Mouse (Mus musculus) cerebellum, adult 11 months (tissue): ENCODE data around the gene Ap2a1.
"Not testable (repeated sequence)": the region's sequence is repeated elsewhere in the genome, so short reads cannot be mapped to it uniquely, and the experiment has no call there.

Experiments
- DNase-seq: peaks from one replicate; pipeline ENCODE4 v3.0.0; 2022

The Ap2a1 gene

DNA sequence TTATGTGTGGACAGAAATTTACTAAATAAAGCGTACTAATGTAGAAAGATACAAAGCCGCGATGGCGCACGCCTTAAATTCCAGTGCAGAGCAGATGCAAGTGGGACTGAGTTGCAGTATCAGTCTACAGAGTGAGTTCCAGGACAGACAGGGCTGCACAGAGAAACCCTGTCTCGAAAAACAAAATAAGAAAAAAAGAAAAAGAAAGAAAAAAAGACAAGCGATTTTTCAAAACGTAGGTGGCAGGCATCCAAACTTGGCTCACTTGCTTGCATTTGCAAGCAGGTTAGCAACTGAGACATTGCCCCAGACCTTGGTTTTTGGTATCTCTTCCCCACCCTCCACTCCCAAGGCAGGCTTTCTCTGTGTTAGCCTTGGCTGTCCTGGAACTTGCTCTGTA lies 36.1 kb downstream of the Ap2a1 start:
- no peak for DNase-seq

DNA sequence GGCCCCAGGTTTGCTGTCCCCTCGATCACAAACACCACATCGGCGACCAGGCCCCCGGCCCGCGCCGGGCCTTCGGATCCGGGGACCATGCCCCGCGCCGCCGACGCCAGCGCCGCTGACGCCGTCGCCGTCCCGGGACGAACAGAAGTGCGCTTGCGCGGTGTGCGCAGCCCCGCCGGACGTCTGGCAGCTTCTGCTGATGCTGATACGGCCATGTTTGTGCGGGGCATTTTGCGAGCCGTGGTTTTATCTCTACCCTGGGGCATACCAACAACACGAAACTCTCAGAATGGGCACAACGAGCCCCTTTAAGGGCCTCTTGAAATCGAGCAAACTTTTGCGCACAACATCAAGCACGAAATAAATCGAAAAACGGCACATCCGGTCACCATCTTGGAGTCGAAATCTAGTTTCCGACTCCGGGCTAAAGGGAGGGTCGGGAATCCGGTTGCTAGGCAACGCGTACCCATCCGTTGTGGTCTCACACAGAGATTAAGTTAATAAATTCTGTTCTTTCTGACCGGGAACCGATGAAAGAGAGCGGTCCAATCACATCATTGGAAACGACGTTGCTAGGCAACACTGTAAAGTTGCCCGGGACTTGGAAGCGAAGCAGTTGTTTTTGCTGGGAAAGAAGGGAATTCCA lies 36.9 kb downstream of the Ap2a1 start, which contains the start of gene Med25:
Gene Med25, minus strand, starts transcription at position 437 of the 646 bp plus-strand sequence.
- peak; percentile 90 for DNase-seq

DNA sequence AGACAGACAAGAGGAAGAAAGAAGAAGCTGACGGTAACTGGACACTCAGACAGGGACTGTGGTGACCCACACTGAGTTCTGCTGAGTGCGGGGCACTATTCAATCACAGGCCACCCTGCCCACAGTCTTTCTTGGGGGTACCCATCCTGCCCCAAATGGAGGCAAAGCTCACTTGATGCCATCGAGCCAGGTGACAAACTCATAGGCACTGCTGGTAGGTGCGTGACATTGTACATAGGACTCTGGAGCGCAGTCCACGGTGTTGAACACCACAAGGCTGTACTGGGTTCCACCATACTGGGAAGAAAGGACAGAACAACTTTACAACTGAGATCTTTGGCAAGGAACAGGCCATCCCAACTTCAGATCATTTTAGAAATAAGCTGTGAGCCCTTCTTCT lies 37.7 kb downstream of the Ap2a1 start:
- DNase-seq, result peak; percentile 27

DNA sequence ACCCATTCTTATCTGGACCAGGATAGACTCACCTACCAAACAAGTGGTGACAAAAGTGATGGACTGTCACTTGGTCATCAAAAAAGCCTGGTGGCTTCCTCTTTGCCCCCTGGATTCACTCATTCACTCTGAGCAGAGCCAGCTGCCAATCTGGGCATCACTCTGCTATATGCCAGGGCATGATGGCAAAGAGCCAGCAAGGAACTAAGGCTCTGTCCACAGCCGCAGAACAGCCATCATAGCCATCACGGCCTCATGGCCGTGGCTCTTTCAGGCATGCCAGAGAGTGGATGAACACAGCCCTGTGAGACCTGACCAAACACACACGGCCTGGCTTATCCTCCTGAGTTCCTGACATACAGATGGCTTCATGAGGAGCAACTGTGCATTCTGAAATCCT lies 38.6 kb downstream of the Ap2a1 start:
- DNase-seq, result no peak

DNA sequence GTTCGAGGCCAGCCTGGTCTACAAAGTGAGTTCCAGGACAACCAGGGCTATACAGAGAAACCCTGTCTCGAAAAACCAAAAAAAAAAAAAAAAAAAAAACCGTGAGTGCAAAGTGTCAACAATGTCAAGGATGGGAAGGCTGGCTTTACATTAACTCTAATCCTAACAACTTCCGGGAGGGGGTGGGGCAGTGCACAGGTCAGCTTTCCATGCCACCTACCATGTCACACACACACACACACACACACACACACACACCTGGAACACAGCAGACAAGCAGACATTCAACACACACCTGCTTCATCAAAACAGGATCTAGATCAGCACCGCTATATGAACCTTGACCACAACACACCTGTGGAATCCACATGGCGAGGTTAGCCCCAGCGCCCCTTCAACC lies 39.1 kb downstream of the Ap2a1 start:
- DNase-seq, result no peak

DNA sequence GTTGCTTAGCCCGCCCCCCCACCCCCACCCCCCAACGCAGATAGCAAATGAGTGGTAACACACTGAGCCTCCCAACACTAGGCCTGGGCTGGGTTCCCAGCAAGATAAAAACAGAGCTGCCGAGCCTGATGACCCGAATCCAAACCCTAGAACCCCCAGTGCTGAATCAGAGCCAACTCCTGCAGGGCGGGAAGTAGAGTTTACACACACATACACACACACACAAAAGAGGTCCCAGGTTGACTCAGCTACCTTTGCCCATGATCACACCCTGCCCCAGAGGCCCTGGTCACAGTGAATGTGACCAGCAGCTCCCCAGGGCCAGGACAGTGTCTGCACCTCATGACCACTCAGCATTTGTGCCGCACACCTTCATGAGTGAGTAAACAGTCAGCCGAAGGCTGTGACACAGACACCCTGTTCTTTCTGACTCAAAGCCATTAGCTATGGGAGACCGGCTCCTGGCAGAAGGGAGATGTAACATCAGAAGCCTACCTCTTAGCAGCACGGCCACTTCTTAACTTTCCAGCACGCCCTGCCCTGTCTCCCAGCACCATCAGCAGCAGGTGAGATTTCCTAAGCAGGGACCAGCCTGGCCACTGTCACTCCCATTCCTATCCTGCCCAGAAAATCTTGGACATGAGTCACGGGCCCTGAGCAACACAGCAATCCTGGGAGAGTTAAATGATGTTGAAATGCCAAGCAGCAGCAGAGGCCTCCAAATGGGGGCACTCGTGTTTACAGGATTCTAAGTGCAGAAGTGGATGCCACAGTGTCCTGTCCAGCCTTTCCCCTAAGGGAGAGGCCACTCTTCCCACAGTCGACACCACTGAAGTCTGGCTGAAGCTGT lies 40.8 kb downstream of the Ap2a1 start:
- DNase-seq, result no peak

DNA sequence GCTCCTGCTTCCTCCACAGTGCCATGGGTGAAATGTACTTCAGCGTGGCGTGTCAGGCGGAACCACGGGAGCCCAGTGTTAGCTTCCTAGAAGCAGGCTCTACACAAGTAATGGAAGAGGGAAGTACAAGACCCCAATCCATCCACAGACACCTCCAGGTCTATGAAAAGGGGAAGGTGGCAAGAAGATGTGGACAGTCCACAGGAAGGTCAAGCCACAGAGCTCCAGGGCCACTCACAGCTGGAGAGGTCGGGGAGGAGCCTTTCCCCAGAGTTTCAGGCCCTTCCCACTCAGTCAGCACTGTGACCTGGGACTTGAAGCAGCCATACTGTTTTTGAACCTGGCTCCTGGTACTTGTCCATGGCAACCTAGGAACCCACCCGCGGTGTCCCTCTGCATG lies 42.3 kb downstream of the Ap2a1 start:
- no peak for DNase-seq

DNA sequence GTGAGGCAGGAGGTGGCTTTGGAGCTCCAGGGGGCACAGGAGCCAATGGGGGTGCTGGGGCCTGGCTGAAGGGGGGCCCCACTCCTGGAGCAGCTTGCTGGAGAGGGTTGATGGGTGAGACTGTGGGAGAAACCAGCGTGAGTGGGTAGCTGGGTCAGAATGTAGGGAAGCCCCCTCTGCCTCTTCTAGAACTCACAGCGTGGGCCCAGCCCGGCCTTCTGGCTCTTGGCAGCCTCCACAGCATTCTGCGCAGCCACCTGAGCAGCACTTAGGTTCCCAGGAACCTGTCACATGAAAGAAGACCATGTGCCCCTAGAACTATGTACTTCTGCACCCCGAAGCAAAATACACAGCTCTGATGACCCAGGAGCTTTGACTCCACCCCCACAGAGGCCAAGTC lies 44.7 kb downstream of the Ap2a1 start:
- no peak for DNase-seq

DNA sequence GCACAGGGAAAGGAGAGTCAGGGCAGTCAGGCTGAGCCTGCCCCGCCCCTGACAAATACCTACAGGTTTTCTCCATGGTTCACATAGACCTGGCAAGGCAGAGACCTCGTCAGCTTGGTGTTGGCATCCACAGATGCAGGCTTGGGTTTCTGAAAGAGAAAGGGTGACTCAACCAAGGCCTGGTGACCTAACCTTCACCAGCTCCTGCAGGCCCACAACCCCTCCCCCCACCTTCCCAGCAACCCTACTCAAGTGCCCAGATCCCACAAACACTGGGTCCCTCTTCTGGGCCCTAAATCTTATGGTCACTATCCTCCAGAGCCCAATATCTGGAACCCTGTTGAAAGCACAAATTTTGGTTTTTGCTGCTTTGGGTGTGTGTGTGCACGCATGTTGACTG lies 46.3 kb downstream of the Ap2a1 start:
- no peak for DNase-seq

DNA sequence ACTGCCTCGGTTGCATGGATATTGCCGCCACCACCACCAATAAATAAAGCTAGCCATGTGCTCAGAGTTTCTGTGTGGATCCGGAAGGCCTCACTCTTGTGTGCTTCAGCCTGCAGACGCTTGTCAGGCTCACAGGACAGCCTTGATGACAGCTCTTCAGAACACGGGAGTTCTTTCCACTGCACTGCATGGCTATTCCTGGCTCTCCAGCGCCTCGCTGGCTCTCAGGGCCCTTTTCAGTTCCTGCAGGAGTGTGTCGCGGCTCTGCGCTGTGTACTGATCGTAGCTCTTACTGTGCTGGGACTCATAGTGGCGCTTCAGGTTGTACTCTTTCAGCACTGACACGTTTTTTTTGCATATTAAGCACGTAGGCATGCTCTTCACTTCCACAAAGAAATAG lies 51.5 kb downstream of the Ap2a1 start:
- no peak for DNase-seq

DNA sequence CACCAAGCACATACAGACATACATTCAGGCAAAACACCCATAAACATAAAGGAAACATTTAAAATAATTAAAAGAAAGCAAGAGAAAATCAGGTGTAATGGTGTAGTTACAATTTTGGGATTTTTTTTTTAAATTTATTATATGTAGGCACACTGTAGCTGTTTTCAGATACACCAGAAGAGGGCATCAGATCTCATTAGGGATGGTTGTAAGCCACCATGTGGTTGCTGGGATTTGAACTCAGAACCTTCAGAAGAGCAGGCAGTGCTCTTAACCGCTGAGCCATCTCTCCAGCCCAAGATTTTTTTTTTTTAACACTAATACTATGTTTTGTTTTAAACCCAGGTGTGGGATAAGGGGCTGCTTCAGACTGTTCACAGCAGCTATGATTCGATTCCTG lies 57.5 kb downstream of the Ap2a1 start:
- DNase-seq, result not testable (repeated sequence)

DNA sequence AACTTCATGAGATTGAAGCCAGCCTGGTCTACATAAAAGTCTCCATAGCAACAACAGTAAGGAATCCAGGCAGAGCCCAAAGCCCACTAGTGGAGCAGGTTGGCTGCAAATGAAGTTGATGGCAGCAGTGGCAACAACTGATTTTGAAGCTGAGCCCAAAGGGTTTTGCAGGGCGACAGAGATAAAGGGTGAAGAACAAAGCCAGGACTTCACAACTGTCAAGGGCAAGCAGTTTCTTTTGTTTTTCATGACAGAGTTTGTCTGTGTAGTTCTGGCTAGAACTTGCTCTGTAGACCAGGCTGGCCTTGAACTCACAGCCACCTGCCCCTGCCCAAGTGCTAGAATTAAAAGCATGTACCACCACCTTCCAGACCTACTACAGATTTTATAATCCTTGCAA lies 58.1 kb downstream of the Ap2a1 start:
- DNase-seq, result no peak

DNA sequence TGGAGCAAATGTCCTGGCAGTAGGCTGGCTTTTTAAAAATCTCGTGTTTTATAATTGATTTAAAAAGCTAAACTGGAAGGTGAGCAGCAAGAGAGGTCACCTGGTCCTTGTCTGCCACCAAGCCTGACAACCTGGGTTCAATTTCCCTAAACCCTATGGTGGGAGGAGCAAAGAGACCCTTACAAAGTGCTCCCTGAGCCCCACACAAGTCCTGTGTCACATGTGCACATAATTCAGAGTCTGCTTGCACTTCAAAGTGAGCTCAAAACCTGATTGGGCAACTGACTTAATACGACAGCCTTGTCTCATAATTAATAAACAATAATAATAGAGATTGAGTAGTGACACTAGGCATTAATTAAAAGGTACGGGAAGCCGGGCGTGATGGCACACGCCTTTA lies 58.7 kb downstream of the Ap2a1 start:
- DNase-seq, result no peak

DNA sequence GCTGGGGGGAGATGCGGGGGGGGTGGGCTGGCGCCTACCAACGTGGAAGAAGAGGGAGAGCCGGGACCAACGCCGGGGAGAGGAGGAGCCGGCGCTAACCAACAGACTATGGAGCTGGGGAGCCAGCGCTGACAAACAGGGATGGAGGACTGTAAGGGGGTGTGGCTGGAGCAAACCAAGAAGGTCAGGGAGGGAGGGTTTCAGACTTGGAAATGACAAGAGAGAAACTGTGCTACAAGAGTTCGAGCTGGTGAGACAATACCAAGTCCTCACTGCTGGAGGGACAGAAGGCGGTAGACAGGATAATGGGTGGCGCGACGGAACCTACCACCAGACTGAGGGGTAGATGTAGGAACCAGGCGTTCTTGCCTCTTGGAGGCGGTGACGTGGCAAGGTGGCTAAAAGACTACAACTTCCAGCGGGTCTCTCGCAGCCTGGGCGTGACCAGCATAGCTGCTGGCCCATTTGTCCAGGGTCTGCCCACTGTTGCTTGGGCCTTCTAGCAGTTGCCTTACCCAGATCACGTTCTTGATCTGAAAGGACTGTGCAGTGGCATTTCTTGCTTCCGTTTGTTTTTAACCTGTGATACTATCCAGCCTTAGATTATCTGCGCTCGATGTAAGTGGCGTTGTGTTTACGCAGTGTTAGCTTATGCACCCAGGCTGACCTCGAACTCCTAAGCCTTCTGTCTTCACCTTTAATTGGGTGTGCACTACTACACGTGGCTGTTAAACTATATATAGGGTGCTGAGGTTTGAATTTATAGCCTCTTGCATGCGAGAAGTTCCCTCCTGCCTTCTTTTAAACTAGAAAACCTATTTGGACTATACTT lies 59.4 kb downstream of the Ap2a1 start, which contains the start of gene Ptov1:
Gene Ptov1, minus strand, starts transcription at position 92 of the 832 bp plus-strand sequence.
- DNase-seq, result peak; percentile 92

DNA sequence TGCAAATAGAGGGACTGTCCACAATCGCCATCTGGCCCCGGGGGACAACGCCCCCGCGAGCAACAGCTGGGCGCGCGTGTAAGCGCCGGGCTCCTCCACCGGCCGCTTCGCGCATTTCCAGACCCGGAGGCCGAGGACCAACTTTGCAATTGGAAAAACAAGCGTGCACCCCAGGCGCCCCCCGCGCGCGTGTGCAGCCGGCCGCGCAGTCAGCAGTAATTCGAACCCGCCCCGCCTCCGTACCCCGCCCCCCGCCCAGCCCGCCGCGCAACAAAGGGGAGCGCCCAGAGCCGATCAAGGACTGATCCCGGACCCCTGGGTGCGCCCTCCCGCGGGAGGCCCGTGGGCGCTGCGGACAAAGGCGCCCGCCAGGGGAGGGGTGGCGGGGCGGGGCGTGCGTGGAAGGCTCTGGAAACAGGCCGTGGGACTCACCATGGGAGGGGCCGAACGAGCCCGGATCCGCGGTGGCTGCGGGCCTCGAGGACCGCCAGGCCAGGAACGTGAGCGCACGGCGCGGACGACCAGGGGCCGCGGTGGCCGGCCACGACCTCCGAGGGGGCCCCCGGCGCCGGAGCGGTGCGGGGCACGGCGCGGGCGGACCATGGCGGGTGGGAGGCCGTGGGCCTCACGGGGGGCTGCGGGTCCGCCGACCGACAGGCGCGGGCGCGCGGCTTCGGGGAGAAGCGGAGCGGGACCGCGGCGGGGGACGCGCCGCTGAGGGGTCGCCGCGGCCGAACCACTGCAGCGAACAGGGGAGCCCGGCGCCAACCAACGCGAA lies 60.2 kb downstream of the Ap2a1 start:
- peak; percentile 72 for DNase-seq

DNA sequence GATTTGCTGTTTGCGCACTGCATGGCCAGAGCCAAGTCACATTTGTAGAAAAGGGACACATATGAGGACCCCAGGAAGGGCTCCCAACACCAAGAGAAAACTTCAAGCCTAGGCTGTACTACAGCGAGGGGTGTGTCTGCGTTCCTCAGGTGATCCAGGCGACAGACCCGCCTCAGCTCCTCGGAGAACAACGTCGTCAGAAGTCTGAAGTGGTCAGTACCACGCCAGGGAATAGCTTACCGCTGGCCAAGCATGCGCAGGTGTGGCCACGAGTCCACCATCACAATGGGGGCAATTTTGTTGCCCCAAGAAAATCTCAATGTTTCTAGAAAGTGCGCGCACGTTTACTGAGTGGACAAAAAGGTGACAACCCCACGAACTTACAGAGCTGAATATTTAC lies 60.8 kb downstream of the Ap2a1 start:
- DNase-seq, result no peak

DNA sequence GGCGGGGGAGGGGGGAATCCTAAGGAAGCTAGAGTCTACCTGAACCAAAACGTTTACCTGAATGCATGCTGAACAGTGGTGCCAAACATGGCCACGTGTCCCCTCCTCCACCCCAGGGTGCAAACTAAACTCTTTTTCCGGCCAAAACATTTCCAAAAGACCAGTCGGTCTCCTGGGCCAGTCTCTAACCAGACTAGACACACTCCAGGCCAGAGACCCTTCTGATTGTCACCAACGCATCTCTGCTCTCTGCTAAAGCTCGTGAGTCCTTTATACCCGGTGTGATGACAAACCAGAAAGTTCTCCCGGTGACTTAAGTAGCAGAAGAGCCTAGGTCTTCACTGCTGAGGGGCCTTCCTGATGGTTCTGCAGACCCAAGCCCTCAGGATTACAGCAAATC lies 61.5 kb downstream of the Ap2a1 start:
- DNase-seq, result no peak

DNA sequence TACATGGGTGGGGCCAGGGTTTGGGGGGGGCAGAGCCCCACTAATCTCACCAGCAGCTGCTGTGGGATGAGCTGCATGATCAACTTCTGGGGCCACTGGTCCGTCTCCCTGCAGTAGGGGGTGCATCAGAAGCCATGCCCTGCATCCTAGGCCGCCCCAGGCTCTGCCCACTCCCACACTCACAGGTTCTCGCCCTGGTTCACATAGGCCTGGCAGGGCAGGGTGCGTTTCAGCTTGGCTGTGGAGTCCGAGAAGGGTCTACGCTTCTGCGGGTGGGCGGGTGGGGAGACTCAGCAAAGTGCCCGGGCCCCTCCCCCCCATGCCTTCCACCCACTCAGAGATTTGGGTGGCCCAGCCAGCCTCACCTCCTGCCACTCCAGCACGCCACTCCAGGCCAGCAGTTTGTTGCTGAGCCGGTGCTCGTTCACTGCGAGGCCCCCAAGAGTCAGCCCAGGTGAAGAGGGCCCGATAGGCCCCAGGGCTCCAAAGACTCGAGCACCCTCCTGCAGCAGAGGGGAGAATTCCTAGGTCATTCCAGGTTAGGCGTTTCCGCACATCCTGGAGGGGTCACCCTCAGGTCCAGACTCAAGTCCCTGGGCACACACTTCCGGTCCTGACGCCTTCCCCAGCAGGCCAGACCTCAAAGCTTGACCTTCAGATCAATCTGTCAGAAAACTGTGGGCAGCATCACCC lies 62.1 kb downstream of the Ap2a1 start:
- no peak for DNase-seq

DNA sequence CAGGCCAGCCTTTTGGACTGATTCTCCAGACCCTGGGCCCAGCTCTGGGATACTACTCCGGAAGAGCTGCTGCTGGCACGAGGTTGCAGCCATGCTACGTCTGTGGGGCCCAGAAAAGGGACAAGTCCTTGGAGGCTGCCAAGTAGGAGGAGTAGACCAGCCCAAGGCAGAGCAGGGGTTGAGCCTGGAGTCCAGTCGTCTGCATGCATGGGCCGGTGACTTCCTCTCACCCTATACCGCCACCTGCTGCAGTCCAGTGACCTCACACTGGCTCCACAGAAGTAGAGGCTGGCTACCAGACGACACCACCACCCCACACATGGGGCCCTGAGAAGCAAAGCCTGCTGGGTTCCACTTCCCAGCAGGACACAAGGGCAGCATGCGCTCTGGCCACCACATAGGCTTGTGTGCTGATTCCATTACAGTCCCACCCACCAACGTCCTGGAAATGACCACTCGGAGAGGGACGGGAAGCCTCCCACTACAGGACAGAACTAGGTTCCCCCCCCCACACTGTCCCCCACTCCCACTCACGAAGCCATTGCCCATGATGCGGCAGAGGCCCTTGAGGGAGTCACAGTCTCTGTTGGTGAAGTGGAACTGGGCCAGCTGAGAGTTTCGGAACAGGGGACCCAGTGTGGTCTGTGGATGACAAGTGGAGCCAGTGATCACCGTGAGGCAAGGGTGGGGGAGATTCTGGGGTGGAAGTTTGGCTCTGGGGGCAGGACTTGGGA lies 62.9 kb downstream of the Ap2a1 start:
- no peak for DNase-seq

DNA sequence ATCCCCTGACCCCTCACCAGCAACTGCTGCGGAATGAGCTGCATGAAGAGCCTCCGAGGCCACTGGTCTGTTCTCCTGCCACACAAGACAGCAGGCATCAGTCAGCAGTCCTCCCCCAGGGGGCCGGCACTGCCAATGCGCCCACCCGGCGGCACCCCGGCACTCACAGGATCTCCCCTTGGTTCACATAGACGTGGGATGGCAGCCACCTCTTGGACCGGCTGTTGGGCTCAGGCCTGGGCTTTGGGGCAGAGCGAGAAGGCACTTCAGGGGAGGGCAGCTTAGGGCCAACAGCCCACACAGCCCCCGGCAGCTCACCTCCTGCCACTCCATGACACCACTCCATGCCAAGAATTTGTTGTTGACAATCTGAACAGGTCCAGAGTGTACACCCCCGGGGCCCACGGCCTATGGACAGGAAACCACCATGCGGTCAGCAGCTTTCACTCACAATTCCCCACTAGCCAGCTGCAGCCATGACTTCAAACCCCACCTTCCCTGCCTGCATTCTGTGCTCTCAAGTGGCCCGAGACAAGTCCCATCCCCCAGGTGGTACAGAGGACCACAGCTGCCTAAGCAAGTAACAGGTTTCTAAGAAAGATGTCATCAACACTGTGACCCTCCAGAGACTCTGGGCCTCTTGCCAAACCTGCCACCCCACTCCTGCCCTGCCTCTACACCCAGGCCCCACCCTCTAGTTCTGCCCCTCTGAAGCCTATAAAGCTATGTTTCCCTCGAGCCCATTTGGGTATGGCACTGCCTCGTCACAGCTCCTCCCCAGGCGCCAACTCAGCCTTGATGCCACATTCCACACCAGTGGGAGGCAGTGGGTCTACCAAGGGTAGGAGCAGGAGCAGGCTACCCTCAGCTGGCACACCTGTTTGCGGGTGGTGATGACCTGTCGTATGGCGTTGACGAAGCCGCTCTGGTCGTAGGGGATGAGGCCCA lies 64.4 kb downstream of the Ap2a1 start:
- DNase-seq, result no peak
